Mouse (Mus musculus) frontal cortex, postnatal 25 days (tissue): ENCODE measurements at regions not wholly inside any gene's neighbourhood (a gene's known extent, or its start where the extent isn't known, plus 50 kb on each side); places are given as distances from the start of the nearest gene placed in this dataset.

Experiments
- DNase-seq, 2 experiments: peaks; one replicate each; pipeline ENCODE4 v3.0.0; 2022; ENCODE audit warnings: low spot score in 2 of 2

- DNase-seq = no peak
Measured at GRCm38 (mm10) chr10:17075576-17075975, 647.4 kb upstream of the Cited2 start.

- DNase-seq = no peak
Measured at GRCm38 (mm10) chr10:17076186-17076585, 646.8 kb upstream of the Cited2 start.

- no peak for DNase-seq
Measured at GRCm38 (mm10) chr10:17077580-17077979, 645.4 kb upstream of the Cited2 start.

- DNase-seq = no peak
Measured at GRCm38 (mm10) chr10:17080818-17081217, 642.2 kb upstream of the Cited2 start.

- DNase-seq = no peak
Measured at GRCm38 (mm10) chr10:17082926-17083325, 640.1 kb upstream of the Cited2 start.

- no peak for DNase-seq
Measured at GRCm38 (mm10) chr10:17102065-17102464, 621.0 kb upstream of the Cited2 start.

- DNase-seq = no peak
Measured at GRCm38 (mm10) chr10:17103416-17103815, 619.6 kb upstream of the Cited2 start.

- no peak for DNase-seq
Measured at GRCm38 (mm10) chr10:17106831-17107230, 616.2 kb upstream of the Cited2 start.

GRCm38 (mm10) chr10:17111071-17111470 lies 611.9 kb upstream of the Cited2 start:
- DNase-seq = no peak

GRCm38 (mm10) chr10:17114805-17115204 lies 608.2 kb upstream of the Cited2 start:
- DNase-seq = no peak

GRCm38 (mm10) chr10:17129391-17130163 lies 593.4 kb upstream of the Cited2 start:
- DNase-seq = no peak

- DNase-seq = no peak
Measured at GRCm38 (mm10) chr10:17130661-17131060, 592.4 kb upstream of the Cited2 start.

- DNase-seq = no peak
Measured at GRCm38 (mm10) chr10:17131763-17132162, 591.3 kb upstream of the Cited2 start.

GRCm38 (mm10) chr10:17175385-17175784 lies 547.6 kb upstream of the Cited2 start:
- no peak for DNase-seq

- no peak for DNase-seq
Measured at GRCm38 (mm10) chr10:17177054-17177453, 546.0 kb upstream of the Cited2 start.

GRCm38 (mm10) chr10:17177503-17178278 lies 545.3 kb upstream of the Cited2 start:
- no peak for DNase-seq

- DNase-seq = no peak
Measured at GRCm38 (mm10) chr10:17178627-17179026, 544.4 kb upstream of the Cited2 start.

- no peak for DNase-seq
Measured at GRCm38 (mm10) chr10:17184418-17184817, 538.6 kb upstream of the Cited2 start.

GRCm38 (mm10) chr10:17196205-17196604 lies 526.8 kb upstream of the Cited2 start:
- DNase-seq = no peak

GRCm38 (mm10) chr10:17196636-17197035 lies 526.4 kb upstream of the Cited2 start:
- no peak for DNase-seq

- DNase-seq = no peak
Measured at GRCm38 (mm10) chr10:17200524-17201426, 522.2 kb upstream of the Cited2 start.

- DNase-seq = no peak
Measured at GRCm38 (mm10) chr10:17201427-17201745, 521.6 kb upstream of the Cited2 start.
